Mouse (Mus musculus): ENCODE data around the gene B4galnt3. TPM values are rescaled to one million over a fixed set of nuclear protein-coding genes. Genes with fewer than 3 reads are reported as not detected.

Gene B4galnt3
- polyA plus RNA-seq, 1 experiment from 2014 or later: 0.29 TPM

DNA sequence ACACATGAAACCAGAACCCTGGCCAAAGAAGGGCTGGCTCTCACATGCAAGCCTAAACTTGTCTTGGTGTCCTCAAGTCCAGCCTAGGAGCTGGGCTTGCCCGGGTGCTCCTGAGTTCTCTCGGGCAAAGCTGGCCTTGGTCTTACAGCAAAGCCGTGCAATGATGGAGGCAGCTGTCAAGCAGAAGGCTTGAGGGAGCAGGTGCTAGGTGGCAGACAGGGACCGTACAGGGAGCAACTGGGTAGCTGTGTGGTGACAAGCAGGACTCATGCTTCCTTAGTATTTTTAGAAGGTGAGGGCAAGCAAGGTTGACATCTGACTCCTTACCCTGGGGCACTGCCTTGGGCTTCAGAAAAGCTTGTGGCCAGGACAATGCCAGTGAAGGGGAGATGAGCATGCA is 110.6 kb downstream of the B4galnt3 start:
- Histone ChIP-seq H3K36me3 (no peaks in the 10 kb centered on the region), H3K27ac (no peak overlapping the region), H3K27me3 (peaks cover 20% of the 10 kb centered on the region; the same call in 1 of the 2 replicates), H3K9me3 (replicated peaks) (no peaks in the 10 kb centered on the region), H3K4me3 (replicated peaks) (no peak overlapping the region), H3K9ac (no peak overlapping the region), H3K4me2 (no peak overlapping the region), H3K4me1 (replicated peaks) (peaks cover 58% of the 10 kb centered on the region)
- WGBS (ENCODE audit: insufficient replicate concordance): 80% methylated on average over 4 of the region's 4 CpGs
- ATAC-seq (ENCODE audit: low read depth) (no peak), DNase-seq (no peak)

DNA sequence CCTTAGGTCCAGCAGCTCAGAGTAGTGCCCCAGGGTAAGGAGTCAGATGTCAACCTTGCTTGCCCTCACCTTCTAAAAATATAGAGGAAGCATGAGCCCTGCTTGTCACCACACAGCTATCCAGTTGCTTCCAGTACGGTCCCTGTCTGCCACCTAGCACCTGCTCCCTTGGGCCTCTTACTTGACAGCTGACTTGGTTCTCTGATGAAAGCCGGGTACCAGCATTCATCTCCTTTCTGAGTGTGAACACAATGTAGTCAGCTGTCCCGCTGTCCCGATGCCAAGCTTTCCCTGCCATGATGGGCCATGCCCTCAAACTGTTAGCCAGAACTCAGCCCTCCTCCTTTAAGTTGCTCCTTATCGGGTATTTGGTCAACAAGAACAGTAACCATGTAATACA is 112.2 kb downstream of the B4galnt3 start:
- Histone ChIP-seq H3K4me3 (replicated peaks) (no peak overlapping the region), H3K9ac (no peak overlapping the region), H3K36me3 (no peaks in the 10 kb centered on the region), H3K4me2 (no peak overlapping the region), H3K27me3 (peaks cover 8% of the 10 kb centered on the region; the same call in 1 of the 2 replicates), H3K9me3 (replicated peaks) (no peaks in the 10 kb centered on the region), H3K27ac (peak overlapping the region; percentile 30; the same call in 1 of the 2 replicates), H3K4me1 (replicated peaks) (peaks cover 58% of the 10 kb centered on the region)
- DNase-seq (no peak), ATAC-seq (ENCODE audit: low read depth) (no peak)
- WGBS (ENCODE audit: insufficient replicate concordance): 80% methylated on average over 5 of the region's 5 CpGs

DNA sequence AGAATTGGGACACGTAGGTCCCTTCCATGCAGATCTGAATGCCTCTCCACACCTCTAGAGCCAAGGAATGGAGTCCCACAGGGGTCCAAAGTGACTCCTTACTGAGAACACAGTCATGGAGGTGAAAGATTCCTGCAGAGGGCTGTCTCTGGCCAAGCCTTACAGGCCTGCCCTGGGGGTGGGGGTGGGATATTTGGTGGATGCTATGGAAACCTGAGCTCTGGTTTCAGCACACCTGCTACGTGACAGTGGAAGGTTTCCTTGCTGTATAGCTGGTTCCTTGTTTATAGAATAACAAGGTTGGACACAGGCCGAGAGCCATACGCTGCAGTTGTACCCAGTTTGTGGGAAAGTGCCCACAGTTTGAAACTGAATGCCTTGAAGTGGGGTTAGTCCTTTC is 113.9 kb downstream of the B4galnt3 start:
- Histone ChIP-seq H3K4me3 (replicated peaks) (no peak overlapping the region), H3K9me3 (replicated peaks) (no peaks in the 10 kb centered on the region), H3K36me3 (no peaks in the 10 kb centered on the region), H3K27me3 (no peaks in the 10 kb centered on the region), H3K9ac (no peak overlapping the region), H3K4me1 (replicated peaks) (peaks cover 58% of the 10 kb centered on the region), H3K27ac (peak overlapping the region; percentile 87), H3K4me2 (no peak overlapping the region)
- ATAC-seq (ENCODE audit: low read depth) (no peak), DNase-seq (no peak)
- WGBS (ENCODE audit: insufficient replicate concordance): 90% methylated on average over 4 of the region's 4 CpGs

DNA sequence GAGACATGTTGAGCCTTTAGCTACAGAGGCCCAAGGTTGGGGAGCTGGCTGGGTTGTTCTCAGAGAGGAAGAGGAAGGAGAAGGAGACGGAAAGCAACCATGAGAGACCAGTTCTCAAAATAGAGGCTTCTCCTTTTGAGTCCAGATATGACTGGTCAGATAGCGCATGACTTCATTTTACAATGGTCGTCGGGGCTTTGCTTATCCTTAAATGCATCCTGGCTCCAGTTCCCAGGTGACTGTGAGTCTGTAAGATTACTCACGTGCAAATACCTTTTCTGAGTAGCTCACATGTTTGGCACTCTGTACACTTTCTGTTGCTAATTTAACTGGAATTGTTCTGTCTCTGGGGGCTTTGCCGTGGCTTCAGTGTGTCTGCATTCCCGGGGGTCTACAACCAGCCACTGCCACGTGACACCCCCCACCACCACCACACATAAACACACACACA is 114.6 kb downstream of the B4galnt3 start:
- Histone ChIP-seq H3K4me3 (replicated peaks) (no peak overlapping the region), H3K4me1 (replicated peaks) (peaks cover 60% of the 10 kb centered on the region), H3K27ac (peak overlapping the region; percentile 87), H3K36me3 (no peaks in the 10 kb centered on the region), H3K4me2 (peak overlapping the region; percentile 44), H3K27me3 (no peaks in the 10 kb centered on the region), H3K9ac (peak overlapping the region; percentile 60), H3K9me3 (replicated peaks) (no peaks in the 10 kb centered on the region)
- DNase-seq (no peak), ATAC-seq (ENCODE audit: low read depth) (no peak)
- WGBS (ENCODE audit: insufficient replicate concordance): 57% methylated on average over 8 of the region's 8 CpGs

DNA sequence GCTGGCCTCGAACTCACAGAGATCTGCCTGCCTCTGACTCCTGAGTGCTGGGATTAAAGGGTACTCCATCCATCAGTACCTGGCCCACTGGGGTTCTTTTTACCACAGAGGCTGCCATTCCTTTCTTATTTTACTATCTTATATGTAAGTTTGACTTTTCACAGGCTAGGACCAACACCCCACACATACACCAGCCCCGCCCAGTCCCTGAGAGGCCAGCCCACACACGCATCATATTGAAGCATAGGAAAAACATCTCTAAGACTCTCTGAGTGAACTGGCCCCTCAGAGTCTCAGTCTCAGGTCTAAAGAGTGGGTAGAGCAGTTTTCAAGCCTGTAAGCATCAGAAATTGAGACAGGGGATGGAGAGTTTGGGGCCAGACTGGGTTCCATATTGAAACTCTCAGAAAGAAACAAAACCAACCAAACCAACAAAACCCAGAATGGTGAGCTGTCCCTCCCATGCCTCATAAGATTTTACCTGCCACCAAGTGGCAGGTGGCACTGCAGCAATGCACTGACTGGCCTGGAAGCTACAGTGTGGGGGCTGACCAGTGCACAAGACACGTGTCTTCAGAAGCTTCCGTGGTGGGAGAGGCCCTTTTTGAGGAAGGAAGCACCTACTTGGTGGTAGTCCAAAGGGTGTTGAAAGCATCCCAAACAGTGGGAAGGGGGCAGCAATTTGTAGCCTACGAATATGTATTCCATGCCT is 115.2 kb downstream of the B4galnt3 start:
- 49% methylated on average over 6 of the region's 6 CpGs for WGBS (ENCODE audit: insufficient replicate concordance)
- Histone ChIP-seq H3K36me3 (no peaks in the 10 kb centered on the region), H3K27me3 (no peaks in the 10 kb centered on the region), H3K9me3 (replicated peaks) (no peaks in the 10 kb centered on the region), H3K27ac (peak overlapping the region; percentile 87), H3K9ac (peak overlapping the region; percentile 60), H3K4me3 (replicated peaks) (no peak overlapping the region), H3K4me1 (replicated peaks) (peaks cover 65% of the 10 kb centered on the region), H3K4me2 (peak overlapping the region; percentile 44)
- ATAC-seq (ENCODE audit: low read depth) (peak; percentile 26; the same call in 1 of the 2 replicates), DNase-seq (peak; percentile 63)

DNA sequence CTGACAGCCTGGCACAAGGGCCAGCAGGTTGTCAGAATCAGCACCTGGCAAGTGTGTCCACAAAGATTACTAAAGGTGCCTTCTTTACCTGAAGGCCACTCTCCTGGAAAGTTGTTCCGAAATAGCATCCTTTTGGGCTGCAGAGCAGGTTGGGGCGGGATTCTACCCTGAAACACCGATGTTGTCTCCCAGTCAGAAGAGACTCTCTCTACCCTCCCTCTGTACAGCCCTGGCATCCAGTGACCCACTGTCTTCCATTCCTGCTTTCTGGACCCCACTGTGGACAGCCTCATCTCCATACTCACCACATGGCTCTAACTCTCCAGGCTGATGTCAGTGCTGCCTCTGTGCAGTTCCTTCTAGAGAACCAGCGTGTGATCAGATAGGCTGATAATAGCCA is 118.7 kb downstream of the B4galnt3 start:
- no peaks in the 10 kb centered on the region for H3K27me3 ChIP-seq
- peak overlapping the region; percentile 55 for H3K4me3 ChIP-seq (replicated peaks)
- peak overlapping the region; percentile 81 for H3K9ac ChIP-seq
- no peak for DNase-seq
- no peaks in the 10 kb centered on the region for H3K36me3 ChIP-seq
- 84% methylated on average over 4 of the region's 4 CpGs for WGBS (ENCODE audit: insufficient replicate concordance)
- H3K4me1 ChIP-seq (replicated peaks): peaks cover 91% of the 10 kb centered on the region
- H3K27ac ChIP-seq: peak overlapping the region; percentile 100
- H3K4me2 ChIP-seq: peak overlapping the region; percentile 67
- ATAC-seq (ENCODE audit: low read depth): no peak
- H3K9me3 ChIP-seq (replicated peaks): no peaks in the 10 kb centered on the region

DNA sequence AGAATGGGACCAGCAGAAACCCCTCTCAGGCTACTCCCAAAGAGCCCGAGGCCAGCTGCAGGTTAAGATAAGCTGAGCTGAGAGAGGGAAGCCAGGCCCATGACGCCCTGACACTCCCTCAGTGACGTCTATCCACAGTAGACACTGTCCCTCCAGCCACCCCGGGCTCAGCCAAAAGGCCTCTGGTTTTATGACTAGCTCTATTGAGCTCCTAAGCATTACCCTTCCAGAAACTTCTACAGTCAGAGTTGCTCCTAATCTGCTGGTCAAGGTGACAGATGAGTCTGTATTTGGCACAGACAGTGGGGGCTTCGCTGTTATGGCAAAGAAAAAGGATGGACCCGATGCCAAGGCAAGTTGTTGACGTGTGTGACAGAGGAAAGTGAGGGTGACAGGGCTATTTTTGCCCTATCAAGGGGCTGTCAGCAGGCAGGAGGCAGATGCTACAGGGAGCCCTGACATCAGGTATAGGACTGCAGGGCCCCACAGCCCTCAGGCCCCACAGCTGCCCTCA is 119.7 kb downstream of the B4galnt3 start:
- Histone ChIP-seq H3K27me3 (no peaks in the 10 kb centered on the region), H3K4me1 (replicated peaks) (peaks cover 81% of the 10 kb centered on the region), H3K27ac (peak overlapping the region; percentile 100), H3K4me2 (peak overlapping the region; percentile 67), H3K9ac (peak overlapping the region; percentile 81), H3K36me3 (no peaks in the 10 kb centered on the region), H3K9me3 (replicated peaks) (no peaks in the 10 kb centered on the region), H3K4me3 (replicated peaks) (peak overlapping the region; percentile 55)
- 8% methylated on average over 7 of the region's 7 CpGs for WGBS (ENCODE audit: insufficient replicate concordance)
- ATAC-seq (ENCODE audit: low read depth) (peak; percentile 99), DNase-seq (peak; percentile 92)

DNA sequence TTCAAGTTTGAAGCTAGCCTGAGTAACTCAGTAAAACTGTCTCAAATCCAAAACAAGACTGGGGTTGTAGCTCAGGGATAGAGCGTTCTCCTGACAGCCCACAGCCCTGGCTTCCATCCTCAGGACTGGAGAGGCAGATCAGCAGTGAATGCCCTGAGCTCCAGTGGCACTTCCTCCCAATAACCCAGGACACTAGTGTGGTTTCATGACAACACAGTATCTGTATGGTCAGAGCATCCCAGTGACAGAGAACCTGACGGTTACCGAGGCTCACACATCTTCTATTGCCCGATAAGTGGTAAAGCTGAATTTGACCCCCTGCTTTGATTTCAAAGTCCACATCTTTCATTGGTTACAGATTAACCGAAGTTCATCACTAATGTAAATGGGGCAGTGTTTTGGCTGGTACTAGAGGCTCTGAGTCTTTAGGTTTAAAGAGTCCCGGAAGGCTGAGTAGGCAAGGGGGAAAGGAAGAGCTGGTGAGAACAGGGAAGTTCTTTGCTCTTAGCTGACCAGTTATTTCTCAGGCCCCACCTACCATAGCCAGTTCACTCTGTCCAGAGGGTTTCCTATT is 120.2 kb downstream of the B4galnt3 start:
- Histone ChIP-seq H3K9me3 (replicated peaks) (no peaks in the 10 kb centered on the region), H3K27me3 (no peaks in the 10 kb centered on the region), H3K9ac (peak overlapping the region; percentile 81), H3K4me3 (replicated peaks) (peak overlapping the region; percentile 55), H3K36me3 (no peaks in the 10 kb centered on the region), H3K4me1 (replicated peaks) (peaks cover 75% of the 10 kb centered on the region), H3K27ac (peak overlapping the region; percentile 100), H3K4me2 (peak overlapping the region; percentile 67)
- ATAC-seq (ENCODE audit: low read depth) (peak; percentile 33), DNase-seq (no peak)
- WGBS (ENCODE audit: insufficient replicate concordance): 31% methylated on average over 6 of the region's 6 CpGs

DNA sequence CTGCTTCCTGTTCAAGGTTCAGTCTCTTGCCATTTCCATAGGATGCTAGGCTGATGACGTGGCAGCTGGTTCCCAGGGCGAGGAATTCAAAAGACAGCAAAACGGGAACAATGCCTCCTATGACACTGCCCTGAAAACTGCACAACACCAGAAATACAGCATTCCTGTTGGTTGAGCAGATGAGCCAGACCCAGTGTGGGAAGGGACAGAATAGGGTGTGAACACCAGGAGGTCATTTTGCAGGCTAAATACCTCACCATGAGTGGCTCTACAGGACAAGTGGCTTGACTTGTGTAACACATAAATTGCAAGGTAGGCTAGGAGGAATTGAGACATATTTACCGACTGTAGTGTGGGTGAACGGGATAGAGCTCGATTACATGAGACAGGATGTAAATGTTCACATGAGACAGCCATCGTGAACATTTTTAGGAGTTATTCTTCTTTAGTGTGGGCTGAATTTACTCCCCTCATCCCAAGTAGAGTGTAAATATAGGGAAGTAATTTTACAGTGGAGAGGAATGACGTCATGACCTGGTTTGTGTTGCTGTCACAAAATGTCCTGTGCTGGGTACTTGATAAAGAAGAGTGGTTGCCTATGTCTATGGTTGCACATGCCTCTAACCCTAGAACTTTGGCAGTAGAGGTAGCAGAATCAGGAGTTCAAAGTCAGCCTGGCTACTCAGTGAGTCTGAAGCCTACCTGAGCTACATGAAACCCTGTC is 121.9 kb downstream of the B4galnt3 start:
- DNase-seq: no peak
- 0 out of 2 replicates have a peak overlapping the region, but pooled peaks have one; percentile 18 for H3K9ac ChIP-seq
- H3K9me3 ChIP-seq (replicated peaks): no peaks in the 10 kb centered on the region
- ATAC-seq (ENCODE audit: low read depth): no peak
- H3K4me3 ChIP-seq (replicated peaks): no peak overlapping the region
- H3K27me3 ChIP-seq: no peaks in the 10 kb centered on the region
- peaks cover 64% of the 10 kb centered on the region for H3K4me1 ChIP-seq (replicated peaks)
- H3K27ac ChIP-seq: 0 out of 2 replicates have a peak overlapping the region, but pooled peaks have one; percentile 11
- WGBS (ENCODE audit: insufficient replicate concordance): 74% methylated on average over 8 of the region's 8 CpGs
- no peak overlapping the region for H3K4me2 ChIP-seq
- H3K36me3 ChIP-seq: no peaks in the 10 kb centered on the region

DNA sequence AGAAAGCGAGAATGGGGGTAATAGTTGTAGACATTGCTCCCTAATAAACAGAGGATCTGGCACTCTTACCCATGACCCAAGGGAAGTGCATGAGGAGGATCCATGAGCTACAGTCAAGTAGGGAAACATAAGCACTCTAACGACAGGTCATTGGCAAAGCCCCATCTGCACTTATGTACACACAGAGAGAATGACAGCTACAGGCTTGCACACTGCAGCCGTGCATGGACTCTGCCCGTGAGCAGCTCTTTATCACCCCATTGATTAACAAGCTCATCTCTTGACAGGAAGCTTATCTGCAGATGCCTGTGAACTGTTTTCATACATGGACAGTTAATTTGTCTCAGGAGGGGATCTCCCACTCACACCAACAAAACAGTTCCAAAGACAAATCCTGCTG is 126.8 kb downstream of the B4galnt3 start:
- DNase-seq: no peak
- WGBS (ENCODE audit: insufficient replicate concordance): 30% methylated on average over 4 of the region's 4 CpGs
- ATAC-seq (ENCODE audit: low read depth): peak; percentile 48; the same call in 1 of the 2 replicates
- Histone ChIP-seq H3K27me3 (0 out of 2 replicates have a peak, but pooled peaks cover 6% of the 10 kb centered on the region), H3K4me1 (replicated peaks) (peaks cover 30% of the 10 kb centered on the region), H3K4me2 (no peak overlapping the region), H3K9ac (0 out of 2 replicates have a peak overlapping the region, but pooled peaks have one; percentile 7), H3K9me3 (replicated peaks) (no peaks in the 10 kb centered on the region), H3K27ac (no peak overlapping the region), H3K4me3 (replicated peaks) (no peak overlapping the region), H3K36me3 (no peaks in the 10 kb centered on the region)

DNA sequence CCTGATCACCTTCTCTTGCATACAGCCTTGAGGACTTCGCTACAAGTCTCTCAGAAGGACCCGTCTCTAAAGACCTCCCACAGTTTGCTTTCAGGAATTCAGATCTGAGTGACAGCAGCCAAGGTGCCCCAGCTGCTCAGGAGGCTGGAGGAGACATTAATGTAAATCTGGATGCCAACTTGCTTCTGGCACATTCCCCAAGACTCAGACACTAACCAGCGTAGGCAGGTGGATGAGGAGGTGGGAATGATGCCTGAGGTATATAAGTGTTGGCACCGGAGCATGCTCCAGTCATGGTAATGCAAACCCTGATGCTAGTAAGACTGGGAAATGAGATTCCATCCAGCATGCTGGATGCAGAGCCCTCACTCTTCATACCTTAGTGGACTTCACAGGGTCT is 129.6 kb downstream of the B4galnt3 start:
- ATAC-seq (ENCODE audit: low read depth) (no peak), DNase-seq (no peak)
- Histone ChIP-seq H3K9ac (no peak overlapping the region), H3K4me2 (no peak overlapping the region), H3K27ac (no peak overlapping the region), H3K4me3 (replicated peaks) (no peak overlapping the region), H3K9me3 (replicated peaks) (no peaks in the 10 kb centered on the region), H3K36me3 (no peaks in the 10 kb centered on the region), H3K27me3 (0 out of 2 replicates have a peak, but pooled peaks cover 6% of the 10 kb centered on the region), H3K4me1 (replicated peaks) (peaks cover 20% of the 10 kb centered on the region)
- 81% methylated on average over 4 of the region's 4 CpGs for WGBS (ENCODE audit: insufficient replicate concordance)
